Mouse (Mus musculus): ENCODE measurements at regions not wholly inside any gene's neighbourhood (a gene's known extent, or its start where the extent isn't known, plus 50 kb on each side); places are given as distances from the start of the nearest gene placed in this dataset.
"Not testable (repeated sequence)": the region's sequence is repeated elsewhere in the genome, so short reads cannot be mapped to it uniquely, and the experiment has no call there.

DNA sequence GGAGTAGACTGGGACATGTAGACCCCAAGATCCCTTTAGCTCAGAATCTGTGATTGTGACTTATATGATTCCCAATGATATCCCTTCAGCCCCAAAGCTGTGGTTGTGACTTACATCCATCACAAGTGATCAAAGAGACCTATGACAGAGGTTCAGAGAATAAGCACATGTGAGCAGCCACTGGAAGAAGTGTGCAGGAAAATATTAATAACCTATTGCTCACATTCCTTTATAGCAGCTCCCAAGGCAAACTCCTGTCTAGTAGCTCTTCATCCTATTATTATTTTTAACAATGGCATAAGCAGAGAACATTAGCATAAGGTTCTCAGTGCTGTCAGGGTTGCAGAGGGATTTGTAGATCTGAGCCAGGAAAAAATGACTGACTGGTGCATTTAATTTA lies 696.9 kb upstream of the Grm7 start:
- no peaks in the 10 kb centered on the region for H3K36me3 ChIP-seq (ENCODE audit: control insufficient read depth in 1 of 2, insufficient read depth in 2 of 2, low read length in 2 of 2)
- no peaks in the 10 kb centered on the region for H3K9me3 ChIP-seq (replicated peaks; ENCODE audit: insufficient read depth, low read length)
- no peaks in the 10 kb centered on the region for H3K4me1 ChIP-seq (ENCODE audit: control insufficient read depth in 1 of 2, insufficient read depth in 2 of 2, low read length in 2 of 2)
- no peak overlapping the region for H3K9ac ChIP-seq (ENCODE audit: control insufficient read depth, low read depth, low read length, poor library complexity, severe bottlenecking)
- H3K27me3 ChIP-seq (ENCODE audit: control insufficient read depth in 1 of 2, insufficient read depth in 2 of 2, low read length in 2 of 2), result no peaks in the 10 kb centered on the region
- no peaks in the 10 kb centered on the region for H3K79me2 ChIP-seq (ENCODE audit: control insufficient read depth, insufficient read depth, low read length, poor library complexity)
- no peak for DNase-seq (ENCODE audit: low read depth, low spot score)
- H3K27ac ChIP-seq (ENCODE audit: control insufficient read depth, low read depth, low read length), result no peak overlapping the region
- H3K4me3 ChIP-seq (ENCODE audit: control insufficient read depth in 1 of 2, insufficient read depth in 1 of 2, low read depth in 2 of 2, low read length in 2 of 2), result no peak overlapping the region
- TF ChIP-seq KAT2A (conservative IDR thresholded peaks at IDR 0.05; ENCODE audit: low read depth, low read length) (no peak), TCF12 (IDR thresholded peaks at IDR 0.05; ENCODE audit: low read depth, low read length) (no peak), TAL1 (IDR thresholded peaks at IDR 0.05; ENCODE audit: low read length) (no peak), CHD1 (IDR thresholded peaks at IDR 0.05; ENCODE audit: low read depth, low read length) (no peak), USF1 (IDR thresholded peaks at IDR 0.05; ENCODE audit: low read depth, low read length) (no peak), TBP (IDR thresholded peaks at IDR 0.05; ENCODE audit: low read depth, low read length) (no peak), MAZ (IDR thresholded peaks at IDR 0.05; ENCODE audit: low read depth, low read length) (no peak), RCOR1 (IDR thresholded peaks at IDR 0.05; ENCODE audit: low read depth, low read length) (no peak), RAD21 (IDR thresholded peaks at IDR 0.05; ENCODE audit: low read depth, low read length) (no peak), ELF1 (IDR thresholded peaks at IDR 0.05; ENCODE audit: low read depth, low read length) (no peak), MXI1 (IDR thresholded peaks at IDR 0.05; ENCODE audit: low read depth, low read length) (no peak), USF2 (IDR thresholded peaks at IDR 0.05; ENCODE audit: borderline replicate concordance in 1 of 2, insufficient read depth in 1 of 2, low read depth in 1 of 2, low read length in 2 of 2) (no peak), ZNF384 (IDR thresholded peaks at IDR 0.05; ENCODE audit: low read depth, low read length) (no peak), MYB (IDR thresholded peaks at IDR 0.05; ENCODE audit: low read depth, low read length) (no peak), POLR2AphosphoS5 (IDR thresholded peaks at IDR 0.05; ENCODE audit: borderline replicate concordance, low read depth, low read length) (no peak), CHD2 (IDR thresholded peaks at IDR 0.05; ENCODE audit: low read length) (no peak), NELFE (IDR thresholded peaks at IDR 0.05; ENCODE audit: low read depth, low read length) (no peak)

DNA sequence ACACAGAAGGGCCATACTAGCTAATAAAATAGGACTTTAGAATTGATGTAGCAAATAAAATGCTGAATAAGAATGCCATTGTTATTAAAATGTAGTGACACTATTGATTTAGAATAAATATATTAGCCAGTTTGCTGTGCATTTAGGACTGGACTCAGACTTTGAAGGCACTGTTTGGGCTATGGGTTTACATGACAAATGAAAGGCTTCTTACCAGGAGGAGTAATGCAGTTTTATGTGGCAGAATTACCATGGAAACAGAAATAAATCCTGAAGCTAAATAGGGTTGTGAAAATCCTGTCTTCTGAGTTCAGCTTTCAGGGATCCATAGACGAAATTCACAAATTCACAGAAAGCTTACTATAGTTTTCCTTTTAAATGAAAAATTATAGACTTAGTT lies 696.5 kb upstream of the Grm7 start:
- H3K36me3 ChIP-seq (ENCODE audit: control insufficient read depth in 1 of 2, insufficient read depth in 2 of 2, low read length in 2 of 2), result no peaks in the 10 kb centered on the region
- no peak overlapping the region for H3K27ac ChIP-seq (ENCODE audit: control insufficient read depth, low read depth, low read length)
- H3K4me3 ChIP-seq (ENCODE audit: control insufficient read depth in 1 of 2, insufficient read depth in 1 of 2, low read depth in 2 of 2, low read length in 2 of 2), result no peak overlapping the region
- H3K27me3 ChIP-seq (ENCODE audit: control insufficient read depth in 1 of 2, insufficient read depth in 2 of 2, low read length in 2 of 2), result no peaks in the 10 kb centered on the region
- no peaks in the 10 kb centered on the region for H3K79me2 ChIP-seq (ENCODE audit: control insufficient read depth, insufficient read depth, low read length, poor library complexity)
- H3K9me3 ChIP-seq (replicated peaks; ENCODE audit: insufficient read depth, low read length), result no peaks in the 10 kb centered on the region
- no peak for DNase-seq (ENCODE audit: low read depth, low spot score)
- TF ChIP-seq JUND (IDR thresholded peaks at IDR 0.05; ENCODE audit: low read depth, low read length) (no peak), RCOR1 (IDR thresholded peaks at IDR 0.05; ENCODE audit: low read depth, low read length) (no peak), TBP (IDR thresholded peaks at IDR 0.05; ENCODE audit: low read depth, low read length) (no peak)
- no peak overlapping the region for H3K9ac ChIP-seq (ENCODE audit: control insufficient read depth, low read depth, low read length, poor library complexity, severe bottlenecking)
- H3K4me1 ChIP-seq (ENCODE audit: control insufficient read depth in 1 of 2, insufficient read depth in 2 of 2, low read length in 2 of 2), result no peaks in the 10 kb centered on the region

DNA sequence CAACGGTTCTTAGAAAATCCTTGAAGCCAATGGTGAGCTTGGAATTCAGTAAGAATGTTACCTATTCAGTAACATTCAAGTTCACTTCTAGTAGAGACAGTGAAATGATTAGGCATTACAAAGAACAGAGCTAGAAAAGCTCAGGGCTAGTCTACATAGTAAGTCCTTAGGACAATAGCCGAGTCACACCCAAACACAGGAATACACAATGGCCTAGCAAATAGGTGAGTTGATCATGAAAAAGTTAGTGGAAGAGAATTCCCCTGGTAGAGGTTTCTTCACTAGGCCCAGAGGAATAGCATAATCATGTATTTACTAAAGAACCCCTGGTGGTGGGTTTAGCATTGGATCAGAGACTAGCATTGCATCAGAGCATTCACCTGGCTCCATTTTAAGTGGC lies 687.5 kb upstream of the Grm7 start:
- not testable (repeated sequence) for H3K36me3 ChIP-seq (ENCODE audit: control insufficient read depth in 1 of 2, insufficient read depth in 2 of 2, low read length in 2 of 2); DNase-seq (ENCODE audit: low read depth, low spot score); H3K4me3 ChIP-seq (ENCODE audit: control insufficient read depth in 1 of 2, insufficient read depth in 1 of 2, low read depth in 2 of 2, low read length in 2 of 2); H3K9ac ChIP-seq (ENCODE audit: control insufficient read depth, low read depth, low read length, poor library complexity, severe bottlenecking); H3K9me3 ChIP-seq (replicated peaks; ENCODE audit: insufficient read depth, low read length); H3K79me2 ChIP-seq (ENCODE audit: control insufficient read depth, insufficient read depth, low read length, poor library complexity); H3K27ac ChIP-seq (ENCODE audit: control insufficient read depth, low read depth, low read length); H3K4me1 ChIP-seq (ENCODE audit: control insufficient read depth in 1 of 2, insufficient read depth in 2 of 2, low read length in 2 of 2); H3K27me3 ChIP-seq (ENCODE audit: control insufficient read depth in 1 of 2, insufficient read depth in 2 of 2, low read length in 2 of 2)
